Mouse (Mus musculus) liver, adult 2 months (tissue): ENCODE measurements around the gene Ltn1.

Experiments used
- CTCF ChIP-seq: fragments of 200-500 bp; IDR thresholded peaks from 2 replicates; pipeline ENCODE4 v1.5.1; 2011; ENCODE audit warnings: low read depth, low read length, control low read depth
- POLR2A ChIP-seq: fragments of 200-500 bp; IDR thresholded peaks from 2 replicates; pipeline ENCODE4 v1.6.1; 2011; ENCODE audit warnings: low read length, control low read depth; ENCODE audit not compliant: insufficient read depth; ENCODE audit errors: extremely low read depth

- TF ChIP-seq POLR2A = no peak
- no peak for TF ChIP-seq CTCF
Observed at GRCm38 (mm10) chr16:87427516-87427915, 4.9 kb downstream of the Ltn1 start.
